Mouse (Mus musculus): Measurements from ENCODE around the gene Akap6.

- TF ChIP-seq E2F4 (IDR thresholded peaks at IDR 0.05; ENCODE audit: borderline replicate concordance, low read depth, low read length) (no peak), GATA1 (IDR thresholded peaks at IDR 0.05; ENCODE audit: low read depth, low read length) (no peak), CTCF (IDR thresholded peaks at IDR 0.05 in 2 of 3, conservative IDR thresholded peaks at IDR 0.05 in 1 of 3; ENCODE audit: control insufficient read depth in 1 of 3, insufficient read depth in 1 of 3, low read depth in 2 of 3, low read length in 3 of 3, poor library complexity in 1 of 3, severe bottlenecking in 1 of 3) (no peak), TCF12 (IDR thresholded peaks at IDR 0.05; ENCODE audit: low read depth, low read length) (no peak), USF1 (IDR thresholded peaks at IDR 0.05; ENCODE audit: low read depth, low read length) (no peak), ETS1 (IDR thresholded peaks at IDR 0.05; ENCODE audit: low read depth, low read length) (no peak), ZC3H11A (IDR thresholded peaks at IDR 0.05; ENCODE audit: low read depth, low read length) (no peak), MAFK (IDR thresholded peaks at IDR 0.05; ENCODE audit: borderline replicate concordance, low read depth, low read length) (no peak)
Observed at GRCm38 (mm10) chr12:53064241-53064760, 365.1 kb downstream of the Akap6 start.
